Mouse (Mus musculus) testis, adult 2 months (tissue): ENCODE results near the gene Gchfr. TPM values are rescaled to one million over a fixed set of nuclear protein-coding genes. Genes with fewer than 3 reads are reported as not detected.

Experiments used
- H3K27ac ChIP-seq: fragments of 200-500 bp; 2 replicates; pipeline ENCODE4 v1.5.1; 2012; ENCODE audit warnings: low read depth, low read length; ENCODE audit not compliant: control insufficient read depth, insufficient read depth
- H3K27me3 ChIP-seq: fragments of 200-500 bp; 2 replicates; pipeline ENCODE4 v1.6.1; 2012; ENCODE audit warnings: mild to moderate bottlenecking, low read length, moderate library complexity; ENCODE audit not compliant: control insufficient read depth, insufficient read depth
- H3K36me3 ChIP-seq: fragments of 200-500 bp; 2 replicates; pipeline ENCODE4 v1.6.1; 2012; ENCODE audit warnings: mild to moderate bottlenecking, low read length; ENCODE audit not compliant: control insufficient read depth, insufficient read depth
- H3K4me1 ChIP-seq: fragments of 200-500 bp; 2 replicates; pipeline ENCODE4 v1.6.1; 2012; ENCODE audit warnings: low read length; ENCODE audit not compliant: control insufficient read depth, insufficient read depth
- H3K4me3 ChIP-seq: fragments of 200-500 bp; 2 replicates; pipeline ENCODE4 v1.5.1; 2012; ENCODE audit warnings: low read depth, mild to moderate bottlenecking, low read length, moderate library complexity, mixed read lengths; ENCODE audit not compliant: control insufficient read depth
- CTCF ChIP-seq: fragments of 200-500 bp; IDR thresholded peaks from 2 replicates; pipeline ENCODE4 v1.5.1; 2012; ENCODE audit warnings: low read depth, mild to moderate bottlenecking, inconsistent platforms, low read length, moderate library complexity; ENCODE audit not compliant: control insufficient read depth, insufficient read depth, insufficient replicate concordance
- POLR2A ChIP-seq: fragments of 200-500 bp; IDR thresholded peaks from 2 replicates; pipeline ENCODE4 v1.6.1; 2012; ENCODE audit warnings: low read depth, mild to moderate bottlenecking, inconsistent platforms, low read length, moderate library complexity; ENCODE audit not compliant: control insufficient read depth
- polyA plus RNA-seq: library from polyadenylated mRNA; depleted of rRNA; stranded (reverse); fragments of >200 nt; gene quantifications from 2 replicates; pipeline ENCODE4 v1.2.3, GENCODE M21; 2012; rRNA removed

Gchfr gene
- polyA plus RNA-seq, 1 experiment: 6.4 TPM

DNA sequence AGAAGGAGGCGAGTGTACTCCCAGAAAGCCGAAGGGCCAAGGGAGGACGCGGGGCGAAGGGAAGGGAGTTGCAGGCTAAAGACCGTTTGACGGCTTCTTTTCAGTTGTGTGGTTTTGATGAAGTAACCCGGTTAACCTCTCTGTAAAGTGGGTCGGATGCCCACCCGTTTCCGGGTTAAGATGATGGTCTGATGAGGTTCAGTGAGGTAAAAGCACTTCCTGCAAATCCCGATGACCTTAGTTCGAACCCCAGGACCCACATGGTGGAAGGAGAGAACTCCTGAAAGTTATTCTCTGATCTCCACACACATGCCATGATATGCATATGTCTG, 41.6 kb downstream of the Gchfr start:
- H3K4me1 ChIP-seq: peaks cover 7% of the 10 kb centered on the region
- H3K36me3 ChIP-seq: no peaks in the 10 kb centered on the region; the same call in 1 of the 2 replicates
- peak overlapping the region; percentile 78 for H3K27ac ChIP-seq
- H3K27me3 ChIP-seq: no peaks in the 10 kb centered on the region
- no peak for TF ChIP-seq CTCF
- no peak for TF ChIP-seq POLR2A
- H3K4me3 ChIP-seq: peak overlapping the region; percentile 100

Other genes with a start within 250 kb of the Gchfr start
- gene Chst14, start 241.3 kb upstream of the Gchfr start, polyA plus RNA-seq: 1.0 and 1.3 TPM in 2 replicates
- 3.2 and 3.3 TPM in 2 replicates for gene Ccdc32, start 138.4 kb upstream of the Gchfr start, polyA plus RNA-seq
- 4.7 and 4.8 TPM in 2 replicates for gene Rpusd2, start 133.0 kb upstream of the Gchfr start, polyA plus RNA-seq
- gene Knl1, start 120.7 kb upstream of the Gchfr start, polyA plus RNA-seq: 1.8 and 2.2 TPM in 2 replicates
- 12.2 and 15.1 TPM in 2 replicates for gene Rad51, start 55.0 kb upstream of the Gchfr start, polyA plus RNA-seq
- gene Rmdn3, start 10.7 kb upstream of the Gchfr start, polyA plus RNA-seq: 9.2 and 10.7 TPM in 2 replicates
- gene Gm14137, start 6.7 kb downstream of the Gchfr start, polyA plus RNA-seq: 4.7 and 4.8 TPM in 2 replicates
- 34.5 and 38.7 TPM in 2 replicates for gene Zfyve19, start 40.8 kb downstream of the Gchfr start, polyA plus RNA-seq
- gene Dnajc17, start 41.0 kb downstream of the Gchfr start, polyA plus RNA-seq: 3.7 and 3.8 TPM in 2 replicates
- gene Ppp1r14d, start 62.1 kb downstream of the Gchfr start, polyA plus RNA-seq: 0.34 and 0.52 TPM in 2 replicates
- 3.6 and 4.7 TPM in 2 replicates for gene Spint1, start 69.6 kb downstream of the Gchfr start, polyA plus RNA-seq
- gene Rhov, start 103.5 kb downstream of the Gchfr start, polyA plus RNA-seq: 11.8 and 11.9 TPM in 2 replicates
- 10.0 and 10.2 TPM in 2 replicates for gene Vps18, start 121.0 kb downstream of the Gchfr start, polyA plus RNA-seq
- 0.54 and 0.59 TPM in 2 replicates for gene Dll4, start 158.0 kb downstream of the Gchfr start, polyA plus RNA-seq
- gene Chac1, start 183.5 kb downstream of the Gchfr start, polyA plus RNA-seq: 3.5 and 3.6 TPM in 2 replicates